Mouse (Mus musculus): Measurements from ENCODE around the gene Cdkn1a. TPM values are rescaled to one million over a fixed set of nuclear protein-coding genes. Genes with fewer than 3 reads are reported as not detected.
"Not testable (repeated sequence)": the region's sequence is repeated elsewhere in the genome, so short reads cannot be mapped to it uniquely, and the experiment has no call there.

Cdkn1a gene
- polyA plus RNA-seq, 1 experiment from 2014 or later, result 56.9 TPM

DNA sequence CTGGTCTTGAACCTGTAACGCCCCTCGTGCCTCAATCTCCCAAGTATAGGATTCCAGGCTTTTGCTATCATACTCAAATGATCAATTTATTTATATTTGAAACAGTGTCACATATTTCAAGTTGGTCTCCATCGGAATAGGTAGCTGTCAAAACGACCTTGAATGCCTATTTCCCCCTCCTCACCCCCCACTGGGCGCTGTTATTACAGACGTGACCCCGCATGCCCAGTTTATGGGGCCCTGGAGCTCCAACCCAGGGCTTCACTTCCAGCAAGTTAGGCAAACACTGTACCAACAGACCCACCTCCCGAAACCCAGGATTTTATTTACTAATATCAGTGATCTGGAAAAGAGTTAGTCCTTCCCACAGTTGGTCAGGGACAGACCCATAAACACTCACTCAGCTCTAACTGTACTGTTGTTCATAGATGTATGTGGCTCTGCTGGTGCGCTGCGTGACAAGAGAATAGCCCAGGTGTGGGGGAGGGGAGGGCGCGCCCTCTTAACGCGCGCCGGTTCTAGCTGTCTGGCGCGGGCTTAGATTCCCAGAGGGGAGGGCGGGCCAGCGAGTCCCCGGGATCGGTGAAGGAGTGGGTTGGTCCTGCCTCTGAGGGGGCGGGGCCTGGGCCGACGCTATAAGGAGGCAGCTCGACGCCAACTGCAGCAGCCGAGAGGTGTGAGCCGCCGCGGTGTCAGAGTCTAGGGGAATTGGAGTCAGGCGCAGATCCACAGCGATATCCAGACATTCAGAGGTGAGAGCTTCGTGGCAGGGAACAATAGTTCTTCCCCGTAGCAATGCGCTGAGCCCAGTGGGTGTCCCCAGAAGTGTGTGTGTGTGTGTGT, 2.6 kb downstream of the Cdkn1a start:
- peaks cover 25% of the 10 kb centered on the region for H3K4me1 ChIP-seq (replicated peaks)
- H3K9ac ChIP-seq, result peak overlapping the region; percentile 77
- peak; percentile 70 for ATAC-seq (ENCODE audit: low FRiP score)
- no peak overlapping the region for H3K27ac ChIP-seq
- H3K4me2 ChIP-seq, result peak overlapping the region; percentile 88
- H3K27me3 ChIP-seq, result peaks cover 41% of the 10 kb centered on the region
- H3K36me3 ChIP-seq, result no peaks in the 10 kb centered on the region
- H3K4me3 ChIP-seq, result peak overlapping the region; percentile 52
- 8% methylated on average over 36 of the region's 36 CpGs for WGBS
- no peaks in the 10 kb centered on the region for H3K9me3 ChIP-seq

DNA sequence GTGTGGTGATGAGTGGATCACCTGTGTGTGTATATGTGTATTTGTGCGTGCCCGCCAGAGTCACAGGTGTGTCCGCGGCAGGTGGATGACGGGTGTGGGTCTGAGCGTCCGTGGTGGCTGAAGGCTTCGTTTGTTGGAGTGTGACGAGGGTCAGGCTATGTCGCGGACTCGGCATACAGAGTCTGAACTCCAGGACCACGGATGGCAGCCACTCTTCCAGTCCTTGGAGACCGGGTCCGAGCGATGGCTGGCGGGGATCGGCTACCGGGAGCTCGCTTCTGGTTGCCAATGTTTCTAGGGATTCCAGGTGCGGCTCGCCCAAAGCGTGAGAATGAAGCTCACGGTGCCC, 3.2 kb downstream of the Cdkn1a start:
- Histone ChIP-seq H3K27me3 (peaks cover 41% of the 10 kb centered on the region), H3K4me1 (replicated peaks) (peaks cover 25% of the 10 kb centered on the region), H3K36me3 (peaks cover 3% of the 10 kb centered on the region; the same call in 1 of the 2 replicates), H3K4me2 (peak overlapping the region; percentile 88), H3K9ac (peak overlapping the region; percentile 77), H3K9me3 (no peaks in the 10 kb centered on the region), H3K27ac (no peak overlapping the region), H3K4me3 (peak overlapping the region; percentile 52)
- WGBS, result 0% methylated on average over 24 of the region's 24 CpGs
- peak; percentile 9 for ATAC-seq (ENCODE audit: low FRiP score)

DNA sequence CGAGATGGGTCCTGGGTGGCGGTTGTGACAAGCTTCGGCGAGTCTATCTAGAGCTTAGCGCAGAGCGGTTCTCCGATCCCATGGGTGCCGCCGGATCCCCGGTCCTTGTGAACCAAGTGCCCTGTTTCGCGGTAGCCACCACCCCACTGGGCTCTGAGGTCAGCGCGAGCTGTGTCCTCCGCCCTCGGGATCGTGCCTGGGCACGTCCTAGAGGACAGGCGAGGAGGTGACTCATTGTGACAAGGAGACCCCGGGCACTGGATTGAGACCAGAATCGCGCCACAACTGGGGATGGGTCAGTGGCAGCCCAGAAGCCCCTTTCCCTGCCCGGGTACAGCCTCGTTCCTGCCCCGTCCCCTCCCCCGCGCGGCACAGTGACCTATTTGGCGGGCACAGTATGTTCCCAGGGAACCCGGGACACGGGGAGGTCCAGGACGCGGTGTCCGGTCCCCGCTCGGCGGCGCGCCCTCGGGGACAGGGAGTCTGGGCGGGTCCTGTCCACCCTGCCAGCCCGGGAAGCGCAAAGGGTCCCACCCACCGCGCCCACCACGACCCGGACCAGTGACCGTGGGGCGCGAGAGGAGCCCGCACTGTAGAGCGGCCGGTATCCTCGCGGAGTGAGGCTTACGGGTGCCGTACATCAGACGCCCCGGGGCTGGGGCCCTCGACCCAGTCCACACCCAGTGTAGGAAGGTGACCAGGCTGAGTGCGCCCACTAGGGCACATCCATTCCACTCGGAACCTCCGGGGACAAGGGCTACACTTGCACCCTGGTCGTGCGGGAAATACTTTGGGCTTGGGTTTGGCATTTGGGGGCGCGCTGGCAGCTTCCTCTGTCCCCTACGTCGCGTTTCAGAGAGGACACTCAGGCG, 3.8 kb downstream of the Cdkn1a start:
- Histone ChIP-seq H3K9ac (peak overlapping the region; percentile 77), H3K4me1 (replicated peaks) (peaks cover 25% of the 10 kb centered on the region), H3K27me3 (peaks cover 41% of the 10 kb centered on the region), H3K4me3 (peak overlapping the region; percentile 52), H3K4me2 (peak overlapping the region; percentile 88), H3K27ac (peak overlapping the region; percentile 72; the same call in 1 of the 2 replicates), H3K36me3 (peaks cover 6% of the 10 kb centered on the region; the same call in 1 of the 2 replicates), H3K9me3 (no peaks in the 10 kb centered on the region)
- under 1% methylated on average over 66 of the region's 71 CpGs for WGBS
- ATAC-seq (ENCODE audit: low FRiP score), result peak; percentile 66

DNA sequence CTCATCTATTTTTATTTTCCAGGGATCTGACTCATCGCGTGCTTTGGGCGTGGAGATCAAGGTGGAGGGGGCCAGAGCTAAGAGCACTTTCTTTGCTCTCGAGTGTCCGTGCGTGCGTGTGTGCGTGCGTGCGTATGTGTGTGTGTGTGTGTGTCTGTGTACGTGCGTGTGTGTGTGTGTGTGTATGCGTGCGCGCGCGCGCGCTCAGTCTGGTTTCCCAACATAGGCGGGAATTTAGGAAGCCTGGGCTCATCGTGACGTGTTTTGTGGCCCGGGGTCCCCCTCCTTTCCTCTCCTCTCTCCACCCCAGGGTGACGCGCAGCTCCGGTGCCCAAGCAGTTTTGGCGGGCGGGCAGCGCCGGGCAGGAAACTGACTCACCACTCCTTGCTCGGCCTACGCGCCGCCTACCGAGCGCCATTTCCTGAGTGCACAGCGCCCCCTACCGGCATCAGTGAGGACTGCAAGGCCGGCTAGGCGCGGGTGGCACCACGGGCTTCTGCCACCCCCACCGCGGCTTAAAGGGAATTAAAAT, 4.5 kb downstream of the Cdkn1a start:
- peak; percentile 84 for ATAC-seq (ENCODE audit: low FRiP score)
- Histone ChIP-seq H3K27ac (peak overlapping the region; percentile 72; the same call in 1 of the 2 replicates), H3K4me2 (peak overlapping the region; percentile 88), H3K36me3 (peaks cover 10% of the 10 kb centered on the region), H3K9ac (peak overlapping the region; percentile 77), H3K9me3 (no peaks in the 10 kb centered on the region), H3K4me1 (replicated peaks) (peaks cover 25% of the 10 kb centered on the region), H3K27me3 (peaks cover 41% of the 10 kb centered on the region), H3K4me3 (peak overlapping the region; percentile 52)
- WGBS, result under 1% methylated on average over 44 of the region's 44 CpGs

DNA sequence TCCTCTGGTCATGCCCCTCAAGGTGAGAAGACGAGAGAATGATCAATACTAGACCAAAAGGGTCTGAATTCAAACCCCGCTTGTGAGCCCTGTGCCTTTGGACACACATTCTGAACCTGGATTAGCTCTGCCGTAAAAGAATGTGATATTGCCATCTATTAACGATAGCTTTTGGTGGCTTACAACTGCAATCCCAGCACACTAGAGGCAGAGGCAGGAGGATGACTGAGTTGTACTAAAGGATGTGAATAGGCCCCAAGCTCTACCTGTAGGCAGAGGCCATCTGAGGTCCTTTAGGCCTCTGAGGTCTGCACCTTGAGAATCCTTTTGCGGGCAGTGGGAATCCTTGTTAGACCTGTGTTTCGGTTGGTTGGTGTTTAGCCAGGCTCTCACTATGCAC, 5.5 kb downstream of the Cdkn1a start:
- 88% methylated on average over 6 of the region's 6 CpGs for WGBS
- H3K9ac ChIP-seq, result 0 out of 2 replicates have a peak overlapping the region, but pooled peaks have one; percentile 77
- H3K36me3 ChIP-seq, result peaks cover 12% of the 10 kb centered on the region
- no peak for ATAC-seq (ENCODE audit: low FRiP score)
- peaks cover 36% of the 10 kb centered on the region for H3K27me3 ChIP-seq
- no peak overlapping the region for H3K4me2 ChIP-seq
- H3K9me3 ChIP-seq, result no peaks in the 10 kb centered on the region
- no peak overlapping the region for H3K4me3 ChIP-seq
- peaks cover 25% of the 10 kb centered on the region for H3K4me1 ChIP-seq (replicated peaks)
- no peak overlapping the region for H3K27ac ChIP-seq

DNA sequence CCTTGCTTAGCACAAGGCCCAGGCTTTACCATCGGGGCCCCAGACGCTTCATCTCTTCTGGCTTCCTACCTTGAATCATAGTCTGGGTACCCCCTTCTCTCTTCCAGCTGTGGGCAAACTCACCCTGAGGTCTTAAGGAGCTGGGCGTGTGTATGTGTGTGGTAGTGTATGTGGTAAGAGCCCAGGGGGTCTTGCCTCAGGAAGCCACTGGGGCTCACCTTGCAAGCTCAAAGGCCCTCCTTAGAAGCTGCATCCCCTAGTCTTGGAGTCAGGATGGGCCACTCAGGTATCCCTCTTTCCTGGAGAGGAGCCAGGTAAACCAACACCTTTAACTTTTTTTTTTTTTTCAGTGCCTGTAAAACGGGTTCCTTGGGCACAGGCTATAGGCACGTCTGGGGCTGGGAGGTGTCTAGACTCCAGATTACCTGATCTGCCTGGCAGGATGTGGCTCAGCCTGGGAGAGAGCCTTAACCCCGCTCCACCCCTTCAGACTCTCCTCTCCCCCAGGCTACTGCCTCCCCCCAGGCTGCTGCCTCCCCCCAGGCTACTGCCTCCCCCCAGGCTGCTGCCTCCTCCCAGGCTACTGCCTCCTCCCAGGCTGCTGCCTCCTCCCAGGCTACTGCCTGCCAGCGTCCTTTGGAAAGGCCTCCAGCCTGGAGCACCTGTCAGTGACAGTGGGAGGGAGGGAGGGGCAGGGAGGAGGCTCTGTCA, 6.2 kb downstream of the Cdkn1a start:
- ATAC-seq (ENCODE audit: low FRiP score), result no peak
- Histone ChIP-seq H3K4me3 (no peak overlapping the region), H3K9ac (no peak overlapping the region), H3K27ac (no peak overlapping the region), H3K36me3 (peaks cover 12% of the 10 kb centered on the region), H3K27me3 (peaks cover 30% of the 10 kb centered on the region), H3K4me1 (replicated peaks) (peaks cover 25% of the 10 kb centered on the region), H3K4me2 (no peak overlapping the region), H3K9me3 (no peaks in the 10 kb centered on the region)
- WGBS, result 65% methylated on average over 7 of the region's 7 CpGs

DNA sequence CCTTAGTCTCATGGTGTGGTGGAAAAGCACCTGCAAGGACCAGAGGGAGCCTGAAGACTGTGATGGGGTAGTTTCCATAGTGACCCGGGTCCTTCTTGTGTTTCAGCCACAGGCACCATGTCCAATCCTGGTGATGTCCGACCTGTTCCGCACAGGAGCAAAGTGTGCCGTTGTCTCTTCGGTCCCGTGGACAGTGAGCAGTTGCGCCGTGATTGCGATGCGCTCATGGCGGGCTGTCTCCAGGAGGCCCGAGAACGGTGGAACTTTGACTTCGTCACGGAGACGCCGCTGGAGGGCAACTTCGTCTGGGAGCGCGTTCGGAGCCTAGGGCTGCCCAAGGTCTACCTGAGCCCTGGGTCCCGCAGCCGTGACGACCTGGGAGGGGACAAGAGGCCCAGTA, 7.5 kb downstream of the Cdkn1a start:
- H3K36me3 ChIP-seq, result peaks cover 12% of the 10 kb centered on the region
- H3K4me1 ChIP-seq (replicated peaks), result peaks cover 22% of the 10 kb centered on the region
- H3K9ac ChIP-seq, result no peak overlapping the region
- 95% methylated on average over 24 of the region's 24 CpGs for WGBS
- ATAC-seq (ENCODE audit: low FRiP score), result no peak
- no peak overlapping the region for H3K4me2 ChIP-seq
- no peak overlapping the region for H3K27ac ChIP-seq
- H3K27me3 ChIP-seq, result peaks cover 18% of the 10 kb centered on the region
- H3K9me3 ChIP-seq, result no peaks in the 10 kb centered on the region
- no peak overlapping the region for H3K4me3 ChIP-seq

DNA sequence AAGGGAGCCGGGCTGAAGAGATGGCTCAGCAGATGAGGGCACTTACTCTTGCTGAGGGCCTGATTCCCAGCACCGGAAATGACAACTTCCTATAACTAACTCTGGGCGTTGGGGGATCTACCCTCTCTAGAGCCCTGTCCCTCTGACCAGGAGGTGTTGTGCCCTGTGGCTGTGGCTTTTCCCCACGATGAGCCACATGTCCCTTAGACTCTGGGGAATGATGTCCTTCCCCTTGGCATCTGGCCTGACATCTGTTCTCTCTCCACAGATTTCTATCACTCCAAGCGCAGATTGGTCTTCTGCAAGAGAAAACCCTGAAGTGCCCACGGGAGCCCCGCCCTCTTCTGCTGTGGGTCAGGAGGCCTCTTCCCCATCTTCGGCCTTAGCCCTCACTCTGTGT, 8.3 kb downstream of the Cdkn1a start:
- WGBS, result 73% methylated on average over 8 of the region's 8 CpGs
- no peak for ATAC-seq (ENCODE audit: low FRiP score)

DNA sequence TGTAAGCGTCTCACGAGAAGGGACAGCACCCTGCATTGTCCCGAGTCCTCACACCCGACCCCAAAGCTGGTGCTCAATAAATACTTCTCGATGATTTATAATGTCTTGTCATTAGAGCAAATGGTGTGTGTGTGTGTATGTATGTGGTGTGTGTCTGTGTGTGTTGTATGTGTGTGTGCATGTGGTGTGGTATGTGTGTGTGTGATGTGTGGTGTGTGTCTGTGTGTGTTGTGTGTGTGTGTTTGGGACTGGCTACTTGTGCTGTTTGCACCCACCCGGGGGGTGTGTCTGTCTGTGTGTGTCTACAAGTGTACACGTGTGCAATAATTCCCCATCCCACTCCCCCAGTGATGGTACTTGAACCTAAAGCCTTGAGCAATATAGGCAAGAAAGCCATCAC, 9.9 kb downstream of the Cdkn1a start:
- Histone ChIP-seq H3K36me3 (peaks cover 12% of the 10 kb centered on the region), H3K4me2 (no peak overlapping the region), H3K27ac (no peak overlapping the region), H3K9me3 (no peaks in the 10 kb centered on the region), H3K4me1 (replicated peaks) (peaks cover 2% of the 10 kb centered on the region), H3K4me3 (no peak overlapping the region), H3K9ac (no peak overlapping the region), H3K27me3 (0 out of 2 replicates have a peak, but pooled peaks cover 11% of the 10 kb centered on the region)
- WGBS, result 93% methylated on average over 7 of the region's 7 CpGs
- ATAC-seq (ENCODE audit: low FRiP score), result no peak

More for the DNA sequence above, 8.3 kb downstream of the Cdkn1a start:
- Histone ChIP-seq H3K4me1 (replicated peaks) (peaks cover 14% of the 10 kb centered on the region), H3K27me3 (peaks cover 18% of the 10 kb centered on the region), H3K4me2 (no peak overlapping the region), H3K9me3 (no peaks in the 10 kb centered on the region), H3K36me3 (peaks cover 12% of the 10 kb centered on the region), H3K4me3 (no peak overlapping the region), H3K9ac (no peak overlapping the region), H3K27ac (no peak overlapping the region)

DNA sequence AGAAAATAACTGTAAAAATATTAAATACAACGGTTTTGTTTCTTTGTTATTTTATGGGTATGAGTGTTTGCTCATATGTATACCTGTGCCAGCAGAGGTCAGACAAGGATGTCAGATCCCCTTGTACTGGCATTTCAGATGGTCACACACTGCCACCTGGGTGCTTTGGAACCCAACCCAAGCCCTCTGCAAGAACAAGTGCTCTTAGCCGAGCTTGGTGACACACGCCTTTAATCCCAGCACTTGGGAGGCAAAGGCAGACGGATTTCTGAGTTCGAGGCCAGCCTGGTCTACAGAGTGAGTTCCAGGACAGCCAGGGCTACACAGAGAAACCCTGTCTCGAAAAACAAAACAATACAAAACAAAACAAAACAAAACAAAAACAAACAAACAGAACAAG, 19.6 kb downstream of the Cdkn1a start:
- 89% methylated on average over 6 of the region's 6 CpGs for WGBS
- not testable (repeated sequence) for H3K9ac ChIP-seq; H3K4me1 ChIP-seq (replicated peaks); H3K36me3 ChIP-seq; H3K27me3 ChIP-seq; H3K9me3 ChIP-seq; H3K27ac ChIP-seq; H3K4me3 ChIP-seq; H3K4me2 ChIP-seq; ATAC-seq (ENCODE audit: low FRiP score)

DNA sequence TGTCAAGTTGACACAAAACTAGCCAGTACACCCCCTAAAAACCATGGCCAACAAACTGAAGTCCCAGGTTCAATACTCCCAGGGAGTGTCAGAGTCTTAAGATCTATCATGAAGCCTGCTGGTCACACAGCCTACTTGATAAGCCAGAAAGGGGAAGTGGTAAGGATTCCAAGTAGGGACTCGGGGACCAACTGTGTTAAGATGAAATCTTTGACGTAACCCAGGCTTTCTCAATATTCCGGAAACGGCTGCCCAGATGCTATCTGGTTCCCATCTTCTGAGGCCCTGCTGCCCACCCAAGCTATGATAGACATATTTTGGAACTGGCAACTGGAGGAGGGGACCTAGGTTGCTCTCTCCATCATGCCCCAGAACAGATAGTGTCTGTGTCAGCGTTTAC, 20.6 kb downstream of the Cdkn1a start:
- H3K27me3 ChIP-seq, result no peaks in the 10 kb centered on the region
- no peak overlapping the region for H3K4me2 ChIP-seq
- H3K9ac ChIP-seq, result no peak overlapping the region
- no peaks in the 10 kb centered on the region for H3K9me3 ChIP-seq
- no peak overlapping the region for H3K4me3 ChIP-seq
- no peak overlapping the region for H3K27ac ChIP-seq
- H3K36me3 ChIP-seq, result no peaks in the 10 kb centered on the region
- ATAC-seq (ENCODE audit: low FRiP score), result no peak
- H3K4me1 ChIP-seq (replicated peaks), result no peaks in the 10 kb centered on the region
- 94% methylated on average over 5 of the region's 5 CpGs for WGBS

Measured in hindbrain, embryonic 13.5 days (tissue).